Mouse (Mus musculus) ovary, adult 18-20 months (tissue): ENCODE measurements around the gene Btbd11.

Source experiments
- DNase-seq: peaks from one replicate; pipeline ENCODE4 v3.0.0; 2022; ENCODE audit warnings: low spot score, mixed read lengths

The Btbd11 gene

DNA sequence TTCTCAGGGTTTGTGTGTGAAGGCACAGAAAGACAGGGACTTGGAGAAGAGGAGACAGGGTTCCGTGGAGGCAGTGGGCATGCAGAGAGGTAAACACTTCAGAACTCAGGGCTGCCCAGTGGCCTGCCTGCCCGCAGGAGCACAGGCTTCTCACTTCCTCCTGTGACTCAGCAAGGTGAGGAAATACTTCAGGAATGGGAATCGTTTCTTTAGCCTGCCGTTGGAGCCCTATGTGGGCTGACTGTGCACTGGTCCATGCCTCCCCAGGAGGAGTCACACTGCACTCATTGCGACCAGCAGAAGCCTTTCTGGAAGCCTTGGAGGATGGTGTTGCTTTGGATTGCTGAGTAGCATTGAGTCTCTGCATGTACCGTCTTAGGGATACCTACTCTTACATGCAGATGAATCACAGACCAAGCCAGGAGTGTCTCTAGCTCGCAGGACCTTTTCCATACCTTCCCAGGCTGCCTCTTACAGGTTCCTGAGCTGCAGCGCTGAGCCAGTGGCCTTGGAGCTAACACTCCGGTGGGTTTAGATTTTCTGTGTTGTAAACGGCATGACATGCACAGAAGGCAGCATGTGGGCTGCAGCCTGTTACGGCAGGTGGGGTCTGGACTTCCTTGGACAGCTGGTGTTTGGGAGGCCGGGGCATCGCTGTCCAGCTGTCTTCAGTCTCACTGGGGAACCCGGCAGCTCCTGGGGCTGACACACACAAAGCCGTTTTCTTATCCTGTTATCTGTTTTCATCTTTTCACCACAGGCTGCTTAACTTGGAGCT is 34.4 kb downstream of the Btbd11 start:
- no peak for DNase-seq

DNA sequence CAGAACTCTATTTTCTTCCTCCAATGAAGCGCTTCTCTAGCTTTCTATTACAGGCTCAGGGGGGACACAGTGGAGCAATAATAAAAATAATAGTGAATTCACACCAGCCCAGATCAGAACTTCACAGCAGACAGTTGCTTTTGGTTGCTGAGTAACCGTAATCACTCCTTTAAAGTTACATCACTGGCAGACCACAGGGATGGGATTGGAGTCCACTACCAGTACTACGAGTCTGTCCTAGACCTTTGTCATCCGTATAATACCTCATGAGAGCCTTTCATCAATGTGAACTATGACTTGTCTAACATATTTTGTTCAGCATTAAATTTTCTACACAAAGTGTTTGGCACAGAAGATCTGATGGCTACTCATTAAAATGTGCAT is 35.0 kb downstream of the Btbd11 start:
- DNase-seq = no peak

DNA sequence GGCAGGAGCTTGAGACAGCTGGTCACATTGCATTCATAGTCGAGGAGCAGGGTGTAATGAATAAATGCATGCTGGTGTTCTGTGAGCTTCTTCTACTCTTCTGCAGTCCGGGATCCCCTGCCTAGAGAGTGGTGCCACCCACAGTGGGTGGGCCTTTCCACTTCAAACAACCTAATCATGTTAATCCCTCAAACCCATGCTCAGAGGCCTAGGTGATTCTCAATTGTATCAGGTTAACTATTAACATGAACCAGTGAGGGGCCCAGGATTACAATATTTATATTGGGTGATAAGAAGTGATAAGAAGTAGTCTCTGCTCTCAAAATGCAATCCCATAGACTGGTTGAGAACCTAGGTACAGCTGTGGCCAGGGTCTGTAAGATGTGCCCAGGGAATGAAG is 39.1 kb downstream of the Btbd11 start:
- no peak for DNase-seq

DNA sequence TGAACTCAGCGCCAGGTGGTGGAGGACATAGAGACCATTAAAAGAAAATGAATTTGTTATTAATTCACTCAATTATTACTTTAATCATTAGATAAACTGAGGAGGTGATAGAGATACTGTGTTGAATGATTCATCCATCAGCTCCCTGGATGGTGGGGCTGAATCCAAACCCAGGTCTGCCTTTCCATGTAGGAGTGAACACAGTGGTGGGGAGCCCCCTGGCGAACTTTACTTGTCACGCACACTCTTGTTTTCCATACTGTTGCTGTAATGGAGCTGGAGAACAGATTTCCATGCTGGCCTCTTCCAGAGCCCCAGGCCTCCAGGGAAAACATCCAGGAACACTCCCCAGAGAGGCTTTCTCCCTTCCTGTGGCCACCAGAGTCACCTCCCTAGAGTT is 50.6 kb downstream of the Btbd11 start:
- no peak for DNase-seq

DNA sequence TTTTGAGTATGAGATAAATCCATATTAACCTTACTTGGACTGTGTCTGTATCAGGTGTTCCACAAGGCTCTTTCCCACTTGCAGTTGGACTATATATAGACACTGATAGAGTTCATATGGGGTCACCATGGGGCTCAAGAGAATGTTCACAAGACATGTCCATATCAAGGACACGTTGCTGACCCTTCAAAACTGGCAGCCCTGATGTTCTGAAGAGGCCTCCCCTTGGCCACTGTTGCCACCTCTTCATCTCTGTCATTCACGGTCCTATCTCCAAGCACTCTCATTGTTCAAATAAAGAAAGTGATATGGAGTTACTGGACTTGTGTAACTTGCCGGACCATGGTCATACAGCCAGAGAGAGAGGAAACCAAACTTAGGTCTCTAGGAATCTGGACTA is 56.8 kb downstream of the Btbd11 start:
- DNase-seq = no peak

DNA sequence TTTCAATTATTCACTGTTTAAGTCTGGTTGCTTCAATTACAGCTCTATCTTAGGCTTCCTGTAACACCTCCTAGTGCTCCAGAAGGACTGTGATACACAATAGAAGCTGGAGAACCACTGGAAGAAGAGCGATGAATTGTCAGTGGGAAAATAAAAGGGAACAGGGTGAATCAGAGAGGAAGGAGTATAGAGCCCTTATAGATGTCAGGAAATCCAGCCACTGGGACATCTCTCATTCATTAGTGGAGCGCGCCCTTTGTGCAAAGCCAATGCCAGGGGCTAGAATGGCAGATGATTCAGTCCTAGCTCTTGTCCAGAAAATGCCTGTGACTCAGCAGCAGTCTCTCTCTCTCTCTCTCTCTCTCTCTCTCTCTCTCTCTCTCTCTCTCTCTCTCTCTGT is 59.3 kb downstream of the Btbd11 start:
- no peak for DNase-seq

DNA sequence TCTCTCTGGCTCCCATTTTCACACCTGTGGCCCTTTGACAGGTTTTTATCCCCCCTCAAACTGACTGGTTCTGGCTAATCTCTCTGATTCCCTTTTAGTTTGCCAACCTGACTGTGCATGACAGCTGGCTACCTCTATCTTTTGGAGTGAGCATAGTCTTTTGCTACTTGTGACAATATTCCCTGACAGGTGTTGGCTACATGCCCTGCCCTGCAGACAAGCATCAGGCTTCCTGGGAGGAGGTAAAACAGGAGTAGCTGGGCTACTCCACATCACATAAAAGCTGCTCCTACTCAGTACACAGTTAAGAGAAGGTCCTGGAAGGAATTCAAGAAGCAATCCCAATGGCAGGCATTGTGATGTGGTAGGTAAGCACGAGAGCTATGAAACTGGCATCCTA is 60.1 kb downstream of the Btbd11 start:
- no peak for DNase-seq

DNA sequence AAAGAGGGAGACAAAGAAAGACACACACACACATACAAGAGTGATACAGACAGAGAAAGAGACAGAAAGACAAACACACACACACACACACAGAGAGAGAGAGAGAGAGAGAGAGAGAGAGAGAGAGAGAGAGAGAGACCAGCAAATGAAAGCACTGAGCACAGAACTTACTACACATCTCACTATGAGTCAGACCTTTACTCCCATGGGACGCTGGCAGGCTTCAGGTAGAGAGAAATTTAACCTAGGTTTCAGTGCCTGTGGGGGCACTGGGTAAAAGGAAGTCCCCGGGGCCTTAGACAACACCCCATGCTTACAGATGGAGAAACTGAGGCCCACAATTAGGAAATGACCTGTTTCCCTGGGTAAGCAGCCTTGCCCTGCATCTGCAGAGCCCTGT is 61.3 kb downstream of the Btbd11 start:
- no peak for DNase-seq

DNA sequence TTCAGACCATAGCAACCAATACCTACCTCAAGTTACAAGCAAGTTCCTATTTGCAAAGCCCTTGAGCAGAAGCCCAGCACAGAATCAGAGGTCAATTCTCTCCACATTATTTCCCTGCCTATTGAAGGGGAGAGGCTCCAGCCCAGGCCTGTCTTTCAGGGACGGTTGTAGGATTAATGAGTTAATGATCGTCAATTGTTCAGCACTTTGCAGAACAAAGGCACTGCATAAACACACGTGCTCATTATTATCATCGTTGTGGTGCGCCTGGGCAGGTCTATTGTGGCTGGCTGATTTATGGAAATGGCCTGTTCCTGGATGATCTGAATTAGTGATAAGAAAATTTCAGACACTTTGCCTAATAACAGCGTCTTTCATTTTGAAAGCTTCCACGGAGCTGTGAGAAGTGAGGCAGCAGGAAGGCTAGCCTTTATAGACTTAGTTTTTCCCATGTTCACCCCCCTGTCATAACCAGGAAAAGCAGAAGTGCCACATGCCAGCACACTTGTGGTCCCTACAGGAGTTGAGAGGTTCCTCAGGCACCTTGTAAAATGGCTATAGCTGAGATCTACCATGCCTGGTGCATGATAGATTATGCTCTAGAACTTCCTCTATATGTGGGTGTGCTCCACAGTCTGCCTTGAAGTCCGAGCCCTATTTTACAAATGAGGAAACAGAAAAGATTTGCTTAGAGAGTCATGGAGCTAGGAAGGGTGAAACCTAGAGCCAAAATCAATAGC is 65.2 kb downstream of the Btbd11 start:
- DNase-seq = no peak

- no peak for DNase-seq
Observed at GRCm38 (mm10) chr10:85453221-85453775, 66.7 kb downstream of the Btbd11 start.

DNA sequence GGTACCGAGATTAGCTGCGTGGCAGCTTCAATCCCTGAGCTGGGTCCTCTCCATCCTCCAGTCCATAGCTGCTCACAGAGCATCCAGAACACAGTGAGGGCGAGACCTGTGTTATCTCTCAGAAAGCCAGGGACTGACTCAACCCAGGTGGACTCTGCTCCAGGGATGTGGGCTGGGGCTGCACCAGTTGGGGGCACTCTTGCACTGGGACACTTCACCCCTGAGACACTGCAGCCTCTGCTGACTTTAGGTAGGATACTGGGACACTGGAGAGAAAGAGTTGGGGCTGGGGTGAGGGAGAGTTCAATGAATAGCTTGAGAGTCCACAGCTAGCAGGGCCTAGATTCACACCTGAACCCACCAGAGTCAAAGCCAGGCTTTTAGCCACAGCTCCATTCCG is 69.4 kb downstream of the Btbd11 start:
- no peak for DNase-seq

DNA sequence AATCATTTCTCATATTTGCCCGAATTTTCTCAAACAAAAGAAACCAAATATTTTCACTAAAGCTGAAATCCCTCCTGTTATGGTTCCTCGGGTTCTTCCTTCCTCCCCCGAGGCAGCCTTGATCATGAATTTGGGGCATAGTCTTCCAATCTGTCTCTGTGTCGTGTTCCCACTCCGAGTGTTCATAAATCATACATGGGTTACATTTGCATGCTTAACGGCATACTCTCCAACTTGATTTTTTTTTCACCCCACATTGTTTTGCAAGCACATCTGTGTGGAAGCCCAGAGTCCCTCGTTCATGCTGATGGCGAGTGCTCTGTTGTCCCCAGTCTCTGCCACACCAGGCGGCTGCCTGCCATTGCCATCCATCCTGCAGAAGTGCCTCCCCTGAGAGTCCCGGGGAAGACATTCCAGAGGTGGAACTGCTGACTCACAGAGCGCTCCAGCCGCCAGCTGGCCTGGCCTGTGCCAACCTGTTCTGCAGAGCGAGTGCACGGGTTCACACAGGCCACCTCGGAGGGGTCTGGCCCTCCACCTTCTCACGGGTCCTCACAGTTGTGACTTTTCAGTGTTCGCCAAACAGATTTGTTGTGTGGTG is 72.2 kb downstream of the Btbd11 start:
- DNase-seq = no peak

- DNase-seq = no peak
Observed at GRCm38 (mm10) chr10:85460736-85461135, 74.1 kb downstream of the Btbd11 start.

- DNase-seq = no peak
Observed at GRCm38 (mm10) chr10:85464152-85464551, 77.5 kb downstream of the Btbd11 start.

GRCm38 (mm10) chr10:85465516-85466408 is 79.1 kb downstream of the Btbd11 start:
- no peak for DNase-seq

- no peak for DNase-seq
Observed at GRCm38 (mm10) chr10:85466409-85466761, 79.8 kb downstream of the Btbd11 start.

- no peak for DNase-seq
Observed at GRCm38 (mm10) chr10:85467393-85467792, 80.8 kb downstream of the Btbd11 start.

GRCm38 (mm10) chr10:85468527-85468926 is 81.9 kb downstream of the Btbd11 start:
- DNase-seq = no peak

GRCm38 (mm10) chr10:85469341-85469740 is 82.7 kb downstream of the Btbd11 start:
- no peak for DNase-seq

DNA sequence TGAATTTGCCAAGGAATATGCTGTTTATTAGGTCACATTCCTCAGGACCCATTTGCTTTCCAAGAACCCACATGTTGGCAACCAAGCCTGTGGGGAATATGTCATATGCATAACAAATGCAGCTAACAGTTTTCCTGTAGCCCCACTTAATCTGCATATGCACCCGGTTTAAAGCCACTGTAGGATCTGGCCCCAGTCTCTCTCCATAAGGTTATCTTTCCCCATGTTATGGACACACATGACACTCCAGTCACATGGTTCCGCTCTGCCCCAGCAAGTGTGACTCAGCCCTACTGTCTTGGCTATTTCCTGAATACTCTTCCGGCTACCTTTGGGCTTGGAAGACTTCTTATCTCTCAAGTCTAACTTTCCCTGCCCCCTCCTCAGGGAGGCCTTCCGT is 86.7 kb downstream of the Btbd11 start:
- DNase-seq = no peak

- no peak for DNase-seq
Observed at GRCm38 (mm10) chr10:85473871-85474270, 87.3 kb downstream of the Btbd11 start.
